Mouse (Mus musculus) embryonic facial prominence, embryonic 15.5 days (tissue): ENCODE measurements at regions not wholly inside any gene's neighbourhood (a gene's known extent, or its start where the extent isn't known, plus 50 kb on each side); places are given as distances from the start of the nearest gene placed in this dataset.
"Not testable (repeated sequence)": the region's sequence is repeated elsewhere in the genome, so short reads cannot be mapped to it uniquely, and the experiment has no call there.

Experiments
- ATAC-seq: fragments of 200-750 bp; cut with Nextera tagmentation; 2 replicates; pipeline ENCODE4 v1.8.0; 2017; ENCODE audit warnings: low read depth, moderate TSS enrichment; ENCODE audit not compliant: insufficient number of reproducible peaks, low FRiP score, low TSS enrichment
- H3K27ac ChIP-seq: fragments of 300-500 bp; sonication (generic); replicated peaks from 2 replicates; pipeline ENCODE4 v1.5.1; 2015; ENCODE audit warnings: mild to moderate bottlenecking, inconsistent platforms
- H3K27me3 ChIP-seq: fragments of 300-500 bp; sonication (generic); 2 replicates; pipeline ENCODE4 v1.6.1; 2015; ENCODE audit warnings: inconsistent platforms
- H3K36me3 ChIP-seq: fragments of 300-500 bp; sonication (generic); 2 replicates; pipeline ENCODE4 v1.6.1; 2015; ENCODE audit warnings: mild to moderate bottlenecking, inconsistent platforms
- H3K4me1 ChIP-seq: fragments of 300-500 bp; sonication (generic); 2 replicates; pipeline ENCODE4 v1.6.1; 2015; ENCODE audit warnings: inconsistent platforms
- H3K4me2 ChIP-seq: fragments of 300-500 bp; sonication (generic); replicated peaks from 2 replicates; pipeline ENCODE4 v1.6.1; 2015; ENCODE audit warnings: mild to moderate bottlenecking, inconsistent platforms
- H3K4me3 ChIP-seq: fragments of 300-500 bp; sonication (generic); replicated peaks from 2 replicates; pipeline ENCODE4 v1.5.1; 2015; ENCODE audit warnings: mild to moderate bottlenecking, inconsistent platforms
- H3K9ac ChIP-seq: fragments of 300-500 bp; sonication (generic); 2 replicates; pipeline ENCODE4 v1.6.1; 2015; ENCODE audit warnings: inconsistent platforms
- H3K9me3 ChIP-seq: fragments of 300-500 bp; sonication (generic); replicated peaks from 2 replicates; pipeline ENCODE4 v1.6.1; 2016; ENCODE audit warnings: inconsistent platforms
- WGBS: fragments of 180-500 bp; shearing (Covaris S2); methylation state at CpG from one replicate; pipeline ENCODE4 v1.1.7; 2015; 5-methylcytosine and 5-hydroxymethylcytosine counted together

DNA sequence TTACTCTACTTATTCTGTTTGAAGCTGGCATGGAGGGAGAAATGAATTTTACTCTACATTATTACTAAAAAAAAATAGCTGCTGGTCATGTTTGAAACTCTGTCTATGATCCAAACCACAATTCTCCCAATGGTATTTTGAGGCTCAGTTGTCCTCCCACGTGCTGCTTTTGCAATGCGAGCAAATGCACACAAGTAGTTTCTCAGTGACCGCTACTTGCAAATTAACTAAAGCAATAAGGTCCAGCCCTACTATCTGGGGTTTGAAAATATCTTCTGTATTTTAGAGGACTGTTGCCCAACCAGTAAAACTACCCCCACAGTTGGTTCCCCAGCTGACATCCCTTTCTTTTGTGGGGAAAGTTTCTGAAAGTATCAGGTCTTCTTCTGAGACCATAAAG lies 276.0 kb downstream of the Cetn3 start:
- Histone ChIP-seq H3K27me3 (no peaks in the 10 kb centered on the region), H3K4me3 (no peak overlapping the region), H3K9me3 (no peaks in the 10 kb centered on the region), H3K9ac (no peak overlapping the region), H3K4me2 (no peak overlapping the region), H3K4me1 (peaks cover 19% of the 10 kb centered on the region), H3K36me3 (no peaks in the 10 kb centered on the region), H3K27ac (peak overlapping the region; percentile 65)
- ATAC-seq: no peak
- 34% methylated on average over 3 of the region's 3 CpGs for WGBS

DNA sequence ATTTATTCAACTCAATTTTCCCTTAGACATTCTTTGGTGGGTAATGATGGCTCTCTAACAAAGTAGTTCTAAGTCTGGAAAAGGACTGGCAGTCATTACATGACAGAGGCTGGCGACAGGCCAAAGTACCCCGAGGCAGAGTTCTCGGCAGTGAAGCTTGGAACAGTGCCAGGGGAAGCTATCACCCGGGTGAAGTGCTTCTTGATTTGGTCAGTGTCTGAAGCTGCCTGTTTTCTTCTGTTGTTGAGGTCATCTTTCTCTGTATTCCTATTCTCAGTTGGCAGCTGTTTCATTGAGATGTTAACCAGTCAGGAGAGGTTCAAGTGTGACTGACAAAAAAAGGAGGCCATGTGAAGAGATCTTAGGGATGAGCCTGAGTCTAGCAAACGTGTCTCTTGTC lies 276.6 kb downstream of the Cetn3 start:
- Histone ChIP-seq H3K4me3 (no peak overlapping the region), H3K4me1 (peaks cover 19% of the 10 kb centered on the region), H3K27me3 (no peaks in the 10 kb centered on the region), H3K9ac (no peak overlapping the region), H3K36me3 (no peaks in the 10 kb centered on the region), H3K27ac (no peak overlapping the region; the same call in 1 of the 2 replicates), H3K4me2 (no peak overlapping the region), H3K9me3 (no peaks in the 10 kb centered on the region)
- ATAC-seq: no peak
- 11% methylated on average over 5 of the region's 5 CpGs for WGBS

DNA sequence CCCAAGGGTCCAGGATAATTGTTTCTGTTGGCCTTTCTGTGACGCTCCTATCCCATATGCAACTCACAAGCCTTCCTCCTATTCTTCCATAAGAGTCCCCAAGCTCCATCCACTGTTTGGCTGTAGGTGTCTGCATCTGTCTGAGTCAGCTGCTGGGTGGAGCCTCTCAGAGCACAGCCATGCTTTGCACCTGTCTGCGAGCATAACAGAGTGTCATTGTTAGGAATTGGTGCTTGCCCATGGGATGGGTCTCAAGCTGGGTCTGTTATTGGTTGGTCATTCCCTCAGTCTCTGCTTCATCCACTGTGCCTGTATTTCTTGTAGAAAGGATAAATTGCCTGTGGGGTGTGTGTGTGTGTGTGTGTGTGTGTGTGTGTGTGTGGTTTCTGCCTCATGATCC lies 281.0 kb downstream of the Cetn3 start:
- 86% methylated on average over 2 of the region's 2 CpGs for WGBS
- H3K9ac ChIP-seq, H3K27me3 ChIP-seq, H3K4me3 ChIP-seq, H3K36me3 ChIP-seq, H3K4me2 ChIP-seq, H3K27ac ChIP-seq, H3K9me3 ChIP-seq, ATAC-seq: not testable (repeated sequence)
- peaks cover 21% of the 10 kb centered on the region for H3K4me1 ChIP-seq

- peak overlapping the region; percentile 73 for H3K27ac ChIP-seq
- H3K4me3 ChIP-seq: no peak overlapping the region
- no peaks in the 10 kb centered on the region for H3K36me3 ChIP-seq
- H3K4me2 ChIP-seq: no peak overlapping the region
- H3K4me1 ChIP-seq: 0 out of 2 replicates have a peak, but pooled peaks cover 13% of the 10 kb centered on the region
- 24% methylated on average over 1 of the region's 1 CpGs for WGBS
- no peaks in the 10 kb centered on the region for H3K27me3 ChIP-seq
- H3K9me3 ChIP-seq: no peaks in the 10 kb centered on the region
- H3K9ac ChIP-seq: no peak overlapping the region
- ATAC-seq: peak; percentile 68; the same call in 1 of the 2 replicates
Measured at GRCm38 (mm10) chr13:82066174-82066573, 283.3 kb downstream of the Cetn3 start.

GRCm38 (mm10) chr13:82066674-82067270 lies 283.9 kb downstream of the Cetn3 start:
- H3K27me3 ChIP-seq: no peaks in the 10 kb centered on the region
- no peaks in the 10 kb centered on the region for H3K9me3 ChIP-seq
- no peak overlapping the region for H3K9ac ChIP-seq
- ATAC-seq: peak; percentile 67
- no peak overlapping the region for H3K4me2 ChIP-seq
- H3K36me3 ChIP-seq: no peaks in the 10 kb centered on the region
- peak overlapping the region; percentile 31 for H3K27ac ChIP-seq
- H3K4me1 ChIP-seq: 0 out of 2 replicates have a peak, but pooled peaks cover 13% of the 10 kb centered on the region
- H3K4me3 ChIP-seq: no peak overlapping the region
- WGBS: 26% methylated on average over 3 of the region's 3 CpGs

DNA sequence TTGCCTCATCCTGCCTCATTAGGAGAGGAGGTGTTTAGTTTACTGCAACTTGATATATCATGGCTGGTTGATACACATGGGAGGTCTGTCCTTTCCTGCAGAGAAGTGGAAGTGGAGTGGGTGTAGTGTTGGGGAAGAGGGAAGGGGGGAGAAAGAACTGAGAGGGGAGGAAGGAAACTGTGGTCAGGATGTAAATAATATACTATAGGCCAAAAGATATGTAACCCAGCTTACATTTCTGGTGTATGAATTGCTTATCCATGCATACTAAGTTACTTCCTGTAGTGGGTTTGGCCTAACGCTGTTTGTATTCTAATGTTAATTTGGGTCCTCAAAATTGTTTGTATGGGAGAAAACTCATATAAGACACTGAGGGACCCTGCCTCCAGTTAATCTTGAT lies 289.6 kb downstream of the Cetn3 start:
- H3K9ac ChIP-seq: no peak overlapping the region
- no peak overlapping the region for H3K4me2 ChIP-seq
- H3K4me3 ChIP-seq: no peak overlapping the region
- 83% methylated on average over 1 of the region's 1 CpGs for WGBS
- H3K9me3 ChIP-seq: no peaks in the 10 kb centered on the region
- no peak for ATAC-seq
- no peak overlapping the region for H3K27ac ChIP-seq
- no peaks in the 10 kb centered on the region for H3K27me3 ChIP-seq
- 0 out of 2 replicates have a peak, but pooled peaks cover 2% of the 10 kb centered on the region for H3K4me1 ChIP-seq
- no peaks in the 10 kb centered on the region for H3K36me3 ChIP-seq

GRCm38 (mm10) chr13:82073343-82073742 lies 290.5 kb downstream of the Cetn3 start:
- H3K4me1 ChIP-seq: no peaks in the 10 kb centered on the region
- ATAC-seq: no peak
- H3K9ac ChIP-seq: no peak overlapping the region
- H3K4me2 ChIP-seq: no peak overlapping the region
- no peaks in the 10 kb centered on the region for H3K9me3 ChIP-seq
- H3K4me3 ChIP-seq: no peak overlapping the region
- no peaks in the 10 kb centered on the region for H3K36me3 ChIP-seq
- no peaks in the 10 kb centered on the region for H3K27me3 ChIP-seq
- H3K27ac ChIP-seq: no peak overlapping the region

GRCm38 (mm10) chr13:82081375-82081774 lies 298.5 kb downstream of the Cetn3 start:
- Histone ChIP-seq H3K9me3 (no peaks in the 10 kb centered on the region), H3K9ac (no peak overlapping the region), H3K4me1 (no peaks in the 10 kb centered on the region), H3K27ac (no peak overlapping the region), H3K27me3 (no peaks in the 10 kb centered on the region), H3K4me3 (no peak overlapping the region), H3K36me3 (no peaks in the 10 kb centered on the region), H3K4me2 (no peak overlapping the region)
- 86% methylated on average over 2 of the region's 2 CpGs for WGBS
- ATAC-seq: no peak

- H3K4me2 ChIP-seq: no peak overlapping the region
- H3K27ac ChIP-seq: no peak overlapping the region
- no peaks in the 10 kb centered on the region for H3K9me3 ChIP-seq
- WGBS: 60% methylated on average over 3 of the region's 3 CpGs
- H3K4me3 ChIP-seq: no peak overlapping the region
- H3K27me3 ChIP-seq: no peaks in the 10 kb centered on the region
- no peaks in the 10 kb centered on the region for H3K36me3 ChIP-seq
- no peaks in the 10 kb centered on the region for H3K4me1 ChIP-seq
- H3K9ac ChIP-seq: no peak overlapping the region
- ATAC-seq: no peak
Measured at GRCm38 (mm10) chr13:82087635-82088034, 304.8 kb downstream of the Cetn3 start.

DNA sequence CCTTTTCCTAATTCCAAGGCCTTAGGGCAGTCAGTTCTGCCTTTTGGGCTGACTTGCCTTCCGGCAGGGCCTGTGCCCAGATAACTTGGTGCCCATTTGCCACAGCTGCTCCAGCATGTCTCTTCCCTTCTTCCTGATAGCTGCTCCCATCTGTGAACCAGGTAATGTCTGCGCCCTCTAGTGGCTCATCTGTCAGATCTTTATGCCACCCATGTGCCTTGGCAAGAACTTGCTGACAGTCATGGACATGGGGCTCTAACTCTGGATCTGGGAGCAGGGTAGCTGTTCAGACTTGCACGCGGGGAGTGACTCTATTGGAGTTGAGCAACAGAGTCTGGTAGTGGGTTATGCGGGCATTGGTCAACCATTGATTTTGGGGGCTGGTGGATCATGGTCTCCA lies 309.3 kb downstream of the Cetn3 start:
- 83% methylated on average over 5 of the region's 5 CpGs for WGBS
- Histone ChIP-seq H3K9me3 (no peaks in the 10 kb centered on the region), H3K36me3 (no peaks in the 10 kb centered on the region), H3K4me2 (no peak overlapping the region), H3K27me3 (no peaks in the 10 kb centered on the region), H3K9ac (no peak overlapping the region), H3K4me1 (no peaks in the 10 kb centered on the region), H3K27ac (no peak overlapping the region), H3K4me3 (no peak overlapping the region)
- no peak for ATAC-seq

DNA sequence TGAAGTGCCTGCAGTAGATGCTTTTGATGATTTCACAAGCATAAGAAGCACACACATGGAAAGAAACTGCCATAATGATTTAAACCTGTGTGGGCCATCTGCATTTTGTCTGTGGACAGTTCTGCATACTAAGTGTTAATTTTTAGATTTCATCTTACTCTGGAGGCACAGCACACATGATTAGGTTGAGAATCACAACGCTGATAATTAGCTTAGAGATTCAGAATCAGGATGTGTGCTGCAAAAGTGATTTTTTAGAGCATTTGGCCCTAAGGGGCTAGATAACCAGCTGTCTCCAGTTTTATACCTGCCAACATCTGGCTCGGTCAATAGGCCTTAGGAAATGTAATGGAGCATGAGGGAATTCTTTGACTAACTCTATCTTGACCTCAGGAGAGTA lies 323.2 kb downstream of the Cetn3 start:
- ATAC-seq: no peak
- no peaks in the 10 kb centered on the region for H3K9me3 ChIP-seq
- H3K27me3 ChIP-seq: no peaks in the 10 kb centered on the region
- H3K4me2 ChIP-seq: no peak overlapping the region
- H3K4me3 ChIP-seq: no peak overlapping the region
- 37% methylated on average over 2 of the region's 2 CpGs for WGBS
- H3K4me1 ChIP-seq: no peaks in the 10 kb centered on the region
- no peak overlapping the region for H3K9ac ChIP-seq
- no peaks in the 10 kb centered on the region for H3K36me3 ChIP-seq
- H3K27ac ChIP-seq: no peak overlapping the region
